Mouse (Mus musculus) cerebellum, adult 9-11 months (tissue): ENCODE results near the gene Entpd1.

ENCODE experiments used
- DNase-seq: peaks from one replicate; pipeline ENCODE4 v3.0.0; 2022

Entpd1 gene

GRCm38 (mm10) chr19:40675329-40675728 is 63.2 kb downstream of the Entpd1 start:
- no peak for DNase-seq

- DNase-seq, result no peak
These were observed 65.9 kb downstream of the Entpd1 start for GRCm38 (mm10) chr19:40678087-40678486.

- no peak for DNase-seq
These were observed 66.6 kb downstream of the Entpd1 start for GRCm38 (mm10) chr19:40678532-40679307.

GRCm38 (mm10) chr19:40679632-40680031 is 67.5 kb downstream of the Entpd1 start:
- DNase-seq, result no peak

- no peak for DNase-seq
These were observed 72.0 kb downstream of the Entpd1 start for GRCm38 (mm10) chr19:40684124-40684523.

- DNase-seq, result no peak
These were observed 72.4 kb downstream of the Entpd1 start for GRCm38 (mm10) chr19:40684566-40684965.

GRCm38 (mm10) chr19:40687291-40687927 is 75.2 kb downstream of the Entpd1 start:
- DNase-seq, result no peak

GRCm38 (mm10) chr19:40693201-40693600 is 81.0 kb downstream of the Entpd1 start:
- DNase-seq, result no peak

GRCm38 (mm10) chr19:40696116-40696515 is 84.0 kb downstream of the Entpd1 start:
- no peak for DNase-seq

GRCm38 (mm10) chr19:40698103-40698853 is 86.1 kb downstream of the Entpd1 start:
- DNase-seq, result no peak

GRCm38 (mm10) chr19:40699816-40700215 is 87.7 kb downstream of the Entpd1 start:
- DNase-seq, result no peak

- no peak for DNase-seq
These were observed 90.2 kb downstream of the Entpd1 start for GRCm38 (mm10) chr19:40702406-40702805.

GRCm38 (mm10) chr19:40712889-40713628 is 100.9 kb downstream of the Entpd1 start:
- DNase-seq, result no peak

GRCm38 (mm10) chr19:40714700-40715099 is 102.5 kb downstream of the Entpd1 start:
- no peak for DNase-seq

- DNase-seq, result no peak
These were observed 104.8 kb downstream of the Entpd1 start for GRCm38 (mm10) chr19:40716981-40717380.

- DNase-seq, result no peak
These were observed 107.4 kb downstream of the Entpd1 start for GRCm38 (mm10) chr19:40719439-40720105.

- DNase-seq, result no peak
These were observed 108.2 kb downstream of the Entpd1 start for GRCm38 (mm10) chr19:40720381-40720780.

GRCm38 (mm10) chr19:40722137-40723038 is 110.2 kb downstream of the Entpd1 start:
- peak; percentile 16 for DNase-seq

- DNase-seq, result no peak
These were observed 111.3 kb downstream of the Entpd1 start for GRCm38 (mm10) chr19:40723516-40723915.

GRCm38 (mm10) chr19:40726148-40726547 is 114.0 kb downstream of the Entpd1 start:
- DNase-seq, result no peak

GRCm38 (mm10) chr19:40726614-40727013 is 114.4 kb downstream of the Entpd1 start:
- no peak for DNase-seq
